Mouse (Mus musculus) gastrocnemius, postnatal 4 days (tissue): ENCODE measurements at regions not wholly inside any gene's neighbourhood (a gene's known extent, or its start where the extent isn't known, plus 50 kb on each side); places are given as distances from the start of the nearest gene placed in this dataset.
"Not testable (repeated sequence)": the region's sequence is repeated elsewhere in the genome, so short reads cannot be mapped to it uniquely, and the experiment has no call there.

Source experiments
- DNase-seq, 2 experiments: peaks; one replicate each; pipeline ENCODE4 v3.0.0; 2021 to 2022; ENCODE audit warnings: low spot score in 2 of 2, mixed read lengths in 2 of 2

DNA sequence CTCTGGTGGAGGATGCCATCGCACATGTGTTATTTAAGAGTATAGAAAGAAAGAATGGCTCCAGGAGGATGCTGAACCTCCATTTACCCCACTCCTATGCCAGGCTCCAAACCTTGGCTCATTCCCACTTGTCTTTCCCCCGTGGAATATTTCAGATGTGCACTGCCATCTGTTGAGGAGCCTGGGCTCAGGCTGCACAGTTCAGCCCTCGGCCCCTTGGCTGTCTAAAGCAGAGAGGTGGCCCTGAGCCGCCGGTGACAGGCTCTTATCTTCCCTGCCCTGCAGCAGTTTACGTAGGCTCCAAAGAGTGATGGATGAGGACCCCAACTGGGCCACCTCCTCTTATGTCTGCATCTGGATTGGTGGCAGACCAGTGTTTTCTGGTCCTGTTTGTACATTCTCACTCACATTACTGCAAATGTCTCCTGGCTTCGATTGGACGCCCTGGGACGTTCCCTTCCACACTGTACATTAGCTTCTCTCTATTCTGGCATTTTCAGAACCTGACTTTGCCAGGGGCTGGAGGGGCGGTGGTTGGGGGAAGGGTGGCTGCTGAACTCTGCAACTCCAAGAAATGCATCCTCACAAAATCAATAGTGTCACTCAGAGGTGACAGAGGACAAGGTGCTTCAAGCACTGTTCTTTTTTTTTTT is 447.3 kb upstream of the Clint1 start:
- no peak for DNase-seq

DNA sequence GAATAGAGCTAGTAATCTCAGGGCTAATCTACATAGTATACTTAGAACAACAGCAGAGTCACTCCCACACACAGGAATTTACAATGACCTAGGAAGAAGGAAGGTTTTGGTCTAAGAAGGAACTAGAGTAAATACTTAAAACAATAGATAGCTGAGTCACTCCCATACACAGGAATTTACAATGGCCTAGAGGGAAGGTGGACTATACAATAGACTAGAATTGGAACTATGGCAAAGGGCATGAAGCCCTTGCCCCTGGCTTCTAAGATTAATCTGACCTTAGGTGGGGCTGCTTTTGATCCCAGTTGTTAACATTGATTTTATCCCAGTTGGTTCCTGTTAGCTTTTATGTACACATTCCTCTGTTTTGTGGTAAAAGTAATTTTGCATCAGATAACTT is 427.8 kb upstream of the Clint1 start:
- not testable (repeated sequence) for DNase-seq

DNA sequence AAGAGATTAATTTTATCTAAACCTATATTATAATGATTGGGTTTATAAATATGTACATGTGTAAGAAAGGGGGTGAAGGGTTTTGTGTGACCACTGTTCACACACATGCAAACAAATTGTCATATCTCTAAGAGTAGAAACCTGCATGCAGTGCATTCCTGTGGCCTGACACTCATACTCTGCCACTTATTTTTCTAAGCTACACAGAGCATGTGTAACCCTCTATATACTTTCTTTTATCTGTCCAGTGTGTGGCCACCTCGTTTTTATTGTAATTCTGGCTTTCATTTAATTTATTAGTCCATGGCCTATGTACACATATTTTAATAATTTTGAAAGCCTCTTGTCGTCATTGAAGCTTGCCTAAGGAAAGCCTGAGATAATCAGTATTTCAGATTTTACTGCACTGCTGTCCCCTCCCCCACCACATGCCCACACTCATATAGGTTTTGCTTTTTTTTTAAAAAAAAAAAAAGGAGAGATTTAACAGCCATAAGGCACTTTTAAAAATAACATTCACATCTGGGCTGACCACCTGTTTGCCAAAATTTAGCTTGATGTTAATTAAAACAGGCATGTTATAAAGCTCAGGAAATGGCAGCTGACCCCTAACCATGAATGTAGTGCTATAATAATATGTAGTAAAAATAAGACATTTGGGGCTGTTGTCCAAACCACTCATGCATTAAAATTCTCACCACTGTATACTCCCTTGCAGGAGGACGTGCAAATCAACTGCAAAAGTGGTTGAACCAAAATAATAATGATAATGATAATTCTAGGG is 410.7 kb upstream of the Clint1 start:
- no peak for DNase-seq

DNA sequence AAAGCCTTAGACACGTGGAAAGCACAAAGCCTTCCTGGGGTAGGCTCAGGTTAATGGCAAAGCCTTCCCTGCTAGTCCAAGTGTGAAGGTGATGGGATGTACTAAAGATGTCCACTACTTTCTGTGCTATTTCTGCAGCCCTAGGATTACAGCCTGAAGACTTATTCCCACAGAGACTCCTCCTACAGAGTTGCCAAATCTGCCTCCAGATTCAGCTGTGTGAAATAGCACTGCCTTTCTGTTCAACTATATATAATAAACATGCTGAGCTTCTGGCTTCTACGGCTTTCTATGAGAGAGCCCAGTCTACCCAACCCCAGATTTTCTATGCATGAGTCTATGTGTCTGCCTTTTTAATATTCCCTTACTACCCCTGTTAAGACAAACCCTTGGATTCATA is 405.3 kb upstream of the Clint1 start:
- DNase-seq = no peak

DNA sequence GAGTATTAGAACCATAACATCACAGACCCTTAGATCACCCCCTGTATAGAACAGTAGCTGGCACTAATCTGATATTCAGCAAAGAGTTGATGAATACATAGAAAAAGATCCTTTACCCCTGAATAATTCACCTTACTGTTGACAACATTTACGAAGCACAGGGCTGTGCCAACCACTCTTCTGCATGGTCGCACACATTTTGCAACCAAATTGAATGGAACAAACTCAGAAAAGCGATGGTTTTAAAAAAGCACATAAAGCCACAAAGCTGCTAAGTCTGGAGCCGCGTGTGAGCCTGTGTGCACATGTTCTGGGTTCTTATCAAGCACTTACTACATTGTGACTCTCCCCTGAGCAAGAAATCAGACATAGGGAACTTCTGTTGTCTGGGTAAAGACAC is 397.6 kb upstream of the Clint1 start:
- DNase-seq = no peak

DNA sequence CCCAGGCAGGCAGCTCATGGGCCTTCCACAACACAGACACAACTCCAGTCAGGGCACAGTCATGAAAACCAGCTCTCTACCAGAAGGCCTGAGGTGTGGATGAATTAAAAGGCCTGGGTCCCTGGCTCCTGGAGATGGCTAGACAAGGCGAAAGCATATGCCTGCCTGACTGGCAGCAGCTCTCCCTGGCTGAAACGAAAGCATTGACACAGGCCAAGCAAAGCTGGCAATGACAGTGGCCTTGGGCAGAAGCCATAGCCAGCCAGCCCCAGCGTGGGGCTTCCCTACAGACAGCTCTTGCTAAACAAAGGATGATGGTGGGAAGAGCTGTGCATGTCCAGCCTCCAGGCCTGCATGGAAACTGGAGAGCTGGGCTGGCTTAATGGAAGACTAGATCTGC is 396.9 kb upstream of the Clint1 start:
- peak in 1 of 2 experiments; percentile 37 for DNase-seq

DNA sequence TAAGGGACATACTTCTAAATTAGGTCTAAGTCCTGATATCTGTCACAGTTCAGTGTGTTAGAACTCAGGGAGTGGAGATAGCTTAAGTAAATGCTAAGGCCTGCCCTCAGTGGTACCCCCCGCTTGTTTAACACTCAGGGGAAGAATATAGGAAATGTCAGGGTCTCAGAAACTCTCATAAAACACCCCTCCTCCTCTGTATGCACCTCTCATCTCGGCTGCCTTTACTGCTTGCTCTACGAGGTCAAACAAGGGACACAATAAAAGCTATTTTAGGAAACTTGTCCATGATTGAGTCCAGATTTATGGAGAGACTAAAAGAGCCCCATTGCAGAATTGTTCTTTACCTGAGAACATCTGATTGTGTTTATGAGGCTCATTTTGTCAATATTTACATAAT is 395.1 kb upstream of the Clint1 start:
- DNase-seq = no peak

DNA sequence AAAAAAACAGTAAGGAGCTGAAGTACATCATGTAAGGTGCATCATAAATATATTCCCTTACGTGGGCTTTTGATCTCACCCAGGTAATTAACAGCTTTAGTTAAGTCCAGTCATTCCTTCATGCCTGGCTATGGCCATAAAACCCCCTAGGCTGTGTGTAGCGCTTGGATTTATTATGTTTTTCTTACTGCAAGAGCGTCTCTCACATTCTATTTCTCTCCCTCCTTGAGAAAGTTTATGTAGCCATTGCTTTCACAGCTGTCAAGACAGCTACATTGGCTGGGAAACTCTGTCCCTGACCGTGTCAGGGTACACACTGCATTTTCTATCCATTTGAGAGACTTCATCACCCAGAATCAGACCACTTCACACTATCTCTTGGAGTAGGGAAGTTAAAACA is 394.3 kb upstream of the Clint1 start:
- DNase-seq = no peak

DNA sequence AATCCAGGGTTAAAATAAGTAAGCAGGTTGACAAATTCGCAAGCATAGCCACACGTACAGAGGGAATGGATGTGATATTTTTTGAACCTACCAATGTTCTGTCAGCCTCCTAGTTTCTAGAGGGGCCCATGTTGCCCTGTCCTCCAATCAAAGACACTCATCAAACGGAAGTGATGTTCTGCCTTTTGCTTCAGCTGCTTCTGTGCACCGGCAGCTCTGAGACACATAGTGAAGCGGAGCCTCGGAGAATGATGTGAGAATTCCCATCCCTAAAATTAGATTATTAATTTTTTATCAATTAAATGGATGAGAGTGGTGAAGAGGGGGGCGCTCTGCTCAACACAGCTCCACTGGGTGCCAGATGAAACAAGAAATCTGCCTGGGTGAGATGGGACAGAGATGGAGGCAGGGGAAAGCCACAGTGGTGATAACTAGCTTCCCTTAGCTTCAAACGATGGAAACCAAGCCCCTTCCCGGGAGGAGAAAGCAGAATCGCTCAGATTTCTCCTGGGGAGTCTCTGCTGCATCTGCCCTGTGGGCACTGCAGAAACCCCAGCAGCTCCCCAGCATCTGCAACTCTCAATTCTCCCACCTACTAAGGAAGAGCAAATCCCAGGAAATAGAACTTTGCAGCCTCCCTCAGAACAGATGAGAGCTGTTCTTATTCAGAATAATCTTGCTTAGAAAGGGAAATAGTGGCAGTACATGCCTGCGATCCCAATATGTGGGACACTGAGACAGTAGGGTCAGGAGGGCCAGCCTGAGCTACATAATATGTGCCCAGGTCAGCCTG is 391.7 kb upstream of the Clint1 start:
- DNase-seq = no peak

DNA sequence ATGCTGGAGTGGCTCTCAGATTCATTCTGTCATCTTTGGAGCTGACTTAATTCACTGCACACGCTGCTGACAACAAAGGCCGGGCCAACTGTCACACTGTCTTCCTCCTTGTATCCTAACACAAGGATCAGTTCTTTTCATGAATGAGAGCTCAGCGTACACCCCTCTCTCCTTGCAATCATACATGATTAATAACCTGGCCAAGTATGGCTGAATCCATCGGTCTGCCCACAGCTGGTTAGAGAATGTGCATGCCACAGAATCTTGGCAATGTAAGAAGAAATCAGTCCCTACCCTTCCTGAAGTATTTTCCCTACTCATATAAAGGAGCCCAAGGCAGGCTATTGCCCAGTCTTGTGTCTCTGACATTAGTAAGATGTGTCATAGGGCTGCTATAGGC is 387.4 kb upstream of the Clint1 start:
- DNase-seq = no peak

DNA sequence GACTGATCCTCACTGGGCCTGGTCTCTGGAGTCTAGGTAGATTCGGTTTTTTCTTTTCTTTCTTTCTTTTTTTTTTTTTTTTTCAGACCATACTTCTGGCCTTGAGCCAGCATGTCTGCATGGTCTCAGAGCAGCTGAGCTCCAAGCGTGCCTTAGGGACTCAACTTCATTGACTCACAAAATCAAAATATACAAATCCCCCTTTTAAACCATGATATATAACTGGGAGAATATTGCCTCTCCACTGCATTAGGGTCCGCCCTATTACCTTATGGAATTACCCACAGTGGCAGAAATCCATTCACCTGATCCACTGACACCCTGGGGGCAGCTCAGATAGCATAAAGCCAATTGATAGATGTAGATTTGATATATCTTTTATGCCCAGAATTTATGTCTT is 385.5 kb upstream of the Clint1 start:
- no peak for DNase-seq

DNA sequence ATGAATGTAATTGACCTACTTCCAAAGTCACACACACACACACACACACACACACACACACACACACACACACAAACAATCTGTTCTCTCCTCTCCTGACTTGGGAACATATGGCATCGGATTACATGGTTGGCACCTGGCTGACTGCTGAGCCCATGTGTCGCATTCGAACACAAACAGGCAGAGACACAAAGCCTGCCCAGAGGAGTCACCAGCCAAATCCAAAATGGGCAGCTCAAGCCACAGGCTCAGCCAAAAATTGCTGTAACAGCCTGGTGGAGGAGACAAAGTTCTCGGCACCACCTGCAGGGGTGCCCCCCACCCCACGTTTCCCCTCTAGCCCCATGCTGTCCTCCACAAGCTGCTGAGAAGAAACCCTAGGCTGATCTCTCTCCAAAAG is 379.7 kb upstream of the Clint1 start:
- DNase-seq = no peak

DNA sequence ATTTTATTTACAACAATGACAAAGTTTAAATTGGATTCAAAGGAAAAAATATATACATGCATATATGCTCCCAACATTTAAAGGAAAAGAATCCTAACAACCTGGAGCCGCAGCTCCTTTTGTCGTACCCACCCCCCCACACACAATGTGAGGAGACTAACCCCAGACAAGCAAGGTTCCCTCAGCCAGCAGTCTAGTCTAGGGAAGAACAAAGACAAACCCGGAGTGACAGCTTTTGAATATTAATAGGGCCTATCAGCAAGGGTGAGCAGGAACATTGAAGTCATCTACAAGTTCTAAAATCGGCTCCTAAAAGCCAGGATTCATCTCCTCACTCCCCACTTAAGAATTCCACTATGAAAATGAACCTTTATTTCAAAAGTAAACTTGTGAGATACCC is 374.9 kb upstream of the Clint1 start:
- no peak for DNase-seq

DNA sequence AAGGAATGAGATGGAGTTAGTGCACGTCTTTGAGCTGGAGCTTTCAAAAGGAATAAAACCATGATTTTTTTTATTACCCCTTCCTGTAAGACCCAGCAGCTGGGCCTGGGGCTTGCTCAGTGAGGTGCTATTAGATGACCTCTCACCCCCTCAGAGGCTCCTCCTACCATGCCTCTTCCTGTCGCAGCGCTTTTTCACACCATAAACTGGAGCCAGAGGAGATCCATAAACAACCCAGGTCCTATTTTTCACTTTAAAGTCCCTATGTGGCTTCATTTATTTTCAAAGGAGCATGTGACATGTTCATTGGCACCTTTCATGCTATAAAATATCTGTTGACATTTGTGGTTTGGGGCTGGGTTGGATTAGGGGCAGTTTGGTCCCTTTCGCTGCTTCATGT is 365.9 kb upstream of the Clint1 start:
- no peak for DNase-seq

DNA sequence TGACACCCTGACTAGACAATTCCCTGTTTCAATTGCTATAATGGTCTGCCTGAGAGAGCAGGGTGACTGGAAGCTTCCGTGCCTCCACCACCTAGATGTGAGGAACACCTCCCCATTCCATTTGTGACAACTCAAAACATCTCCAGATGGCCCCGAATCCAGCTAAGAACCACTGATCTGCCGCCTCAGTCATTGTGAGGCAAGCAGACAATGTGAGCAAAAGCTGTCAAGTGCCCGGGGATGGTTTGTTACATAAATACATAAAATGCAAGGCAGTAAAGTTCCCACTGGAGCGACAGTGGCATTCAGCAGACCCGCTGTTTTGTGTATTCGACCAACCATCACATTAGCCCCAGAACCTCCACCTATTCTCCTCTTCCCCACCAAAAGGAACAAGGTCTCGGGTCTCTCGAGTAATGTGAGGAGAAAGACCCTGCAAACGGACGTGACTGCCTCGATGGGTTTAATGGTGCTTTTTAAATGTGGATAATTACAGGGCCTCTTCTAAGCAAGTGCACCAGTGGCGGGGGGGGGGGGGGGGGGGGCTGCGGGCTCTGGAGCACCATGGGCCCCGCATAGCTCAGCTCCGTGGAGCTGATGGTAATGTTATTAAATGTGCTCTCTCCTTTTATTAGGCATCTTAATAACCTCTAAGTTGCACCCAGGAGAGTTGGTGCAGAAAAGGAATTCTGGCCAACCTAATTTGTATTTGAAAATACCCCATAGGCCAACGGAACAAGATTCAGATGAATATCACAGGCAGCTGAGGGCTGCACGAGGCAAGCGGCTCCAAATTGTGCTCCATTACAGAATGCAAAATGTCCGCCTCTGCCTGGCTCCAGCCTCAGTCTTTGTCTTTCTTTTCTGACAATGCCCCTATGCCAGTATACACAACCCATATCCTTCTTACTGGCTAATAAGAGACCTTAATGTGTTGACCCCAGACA is 360.6 kb upstream of the Clint1 start:
- DNase-seq = no peak

DNA sequence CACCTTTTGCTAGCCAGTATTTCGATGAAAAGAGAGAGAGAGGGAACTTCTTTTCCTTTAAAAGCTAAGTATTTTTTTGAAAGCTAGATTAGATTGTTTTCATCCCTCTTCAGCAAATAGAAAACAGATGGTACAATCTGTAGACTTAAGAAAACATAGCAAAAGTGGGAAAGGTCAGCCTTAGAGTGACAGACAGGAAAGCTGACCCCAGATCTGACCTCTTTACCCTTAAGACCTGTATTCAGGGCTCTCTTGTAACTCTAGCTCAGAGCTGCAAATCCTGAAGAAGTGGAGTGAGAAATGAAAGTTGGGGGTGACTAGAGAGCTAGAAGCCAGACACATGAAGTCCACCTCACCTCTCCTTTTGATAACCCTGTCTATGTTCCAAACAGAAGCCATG is 356.6 kb upstream of the Clint1 start:
- no peak for DNase-seq

DNA sequence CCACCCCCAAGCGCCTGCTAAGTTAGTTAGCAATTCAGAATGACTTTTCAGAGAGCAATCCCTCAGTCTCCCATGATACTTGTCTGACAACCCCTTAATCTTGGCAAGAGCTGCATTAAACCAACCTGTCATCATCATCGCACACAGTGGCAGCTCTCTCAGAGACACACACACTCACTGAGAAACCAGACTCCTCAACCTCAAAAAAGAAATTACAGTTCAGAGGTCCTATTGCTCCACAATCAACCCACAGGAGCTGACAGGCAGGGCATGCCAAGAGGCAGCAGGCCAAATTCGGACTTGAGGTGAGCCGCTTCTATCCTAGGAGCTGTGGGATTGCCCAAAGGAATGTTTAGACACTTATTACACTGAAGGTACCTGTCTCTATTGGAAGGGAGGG is 343.3 kb upstream of the Clint1 start:
- no peak for DNase-seq

DNA sequence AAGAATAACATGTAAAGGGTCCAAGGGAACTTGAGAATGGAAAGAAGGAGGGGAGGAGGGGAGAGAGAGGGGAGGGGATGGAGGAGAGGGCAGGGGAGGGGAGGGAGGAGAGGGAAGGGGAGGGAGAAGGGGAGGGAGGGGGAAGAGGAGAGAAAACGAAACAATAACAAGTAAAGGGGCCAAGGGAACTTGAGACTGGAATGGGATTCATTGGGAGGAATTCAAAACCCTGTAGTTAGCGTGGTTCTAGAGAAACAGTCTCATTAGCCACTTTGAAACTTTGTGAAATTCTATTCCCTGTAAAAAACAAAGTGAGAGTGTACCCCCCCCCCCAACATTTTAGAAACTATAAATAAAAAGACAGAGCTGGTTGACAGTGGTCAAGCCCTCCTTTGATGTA is 342.6 kb upstream of the Clint1 start:
- DNase-seq = no peak

DNA sequence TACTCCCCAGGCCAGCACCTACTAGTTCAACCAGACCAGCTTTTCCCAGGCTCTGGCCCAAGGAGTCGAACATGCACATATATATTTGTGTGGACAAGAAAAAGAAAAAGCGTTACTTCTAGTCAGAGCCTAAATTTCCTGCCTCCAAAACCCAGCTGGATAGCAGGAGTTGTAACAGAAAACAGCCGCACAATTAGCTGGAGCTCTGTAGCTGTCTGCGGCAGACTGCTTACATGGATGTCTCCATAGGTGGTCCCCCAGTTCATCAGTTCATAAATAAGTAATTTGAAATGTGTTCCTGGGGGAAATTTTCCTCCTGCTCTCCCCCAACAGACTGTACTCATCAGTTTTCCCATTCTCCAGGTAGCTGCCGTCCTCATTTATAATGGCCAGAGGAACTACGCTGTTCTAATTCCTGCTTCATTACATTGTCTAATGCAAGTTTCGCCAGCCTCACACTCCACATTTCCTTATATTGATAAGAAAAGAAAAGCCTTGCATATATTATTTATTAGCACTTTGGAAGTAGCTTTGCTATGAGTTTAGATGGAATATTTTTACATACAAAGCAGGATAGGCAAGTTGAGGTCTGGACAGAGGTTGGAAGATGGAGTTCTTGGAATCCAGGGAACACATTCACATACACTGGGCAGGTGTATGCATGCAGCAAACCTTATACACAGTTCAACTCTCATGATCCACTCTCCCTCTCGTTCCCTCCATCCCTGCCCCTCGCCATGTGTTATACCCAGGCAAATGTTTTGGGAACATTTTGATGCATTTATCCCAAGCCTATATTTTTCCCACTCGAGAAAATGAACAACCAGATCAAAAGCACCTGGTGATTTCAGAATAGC is 337.2 kb upstream of the Clint1 start:
- DNase-seq = no peak

DNA sequence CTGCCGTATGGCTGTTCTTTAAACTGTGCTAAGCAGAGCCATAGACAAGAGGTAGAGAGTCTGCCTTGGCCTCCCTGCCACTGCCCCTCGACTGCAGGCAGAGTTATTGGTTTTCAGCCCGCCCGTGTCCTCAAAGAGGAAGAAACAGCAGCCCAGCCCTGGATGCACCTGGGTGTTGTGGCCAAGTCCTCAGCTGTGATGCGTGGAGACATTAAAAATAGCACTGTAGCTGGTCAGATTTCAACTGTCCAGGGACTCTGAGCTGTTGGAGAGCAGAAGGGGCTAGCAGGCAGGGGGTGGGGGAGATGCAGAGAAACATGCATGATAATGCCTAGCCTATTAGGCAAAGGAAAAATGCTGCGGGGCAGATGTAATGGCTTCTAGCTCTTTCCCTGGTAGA is 327.1 kb upstream of the Clint1 start:
- DNase-seq = no peak
